Mouse (Mus musculus): Measurements from ENCODE around the gene Arl13b. TPM values are rescaled to one million over a fixed set of nuclear protein-coding genes. Genes with fewer than 3 reads are reported as not detected.

Arl13b gene
- polyA plus RNA-seq, 1 experiment: 3.4 TPM

Other genes starting within 250 kb of the Arl13b start
- 9.3 and 10.7 TPM in 2 replicates for gene Nsun3, start 60.2 kb downstream of the Arl13b start, polyA plus RNA-seq (2012; rRNA removed)
- gene Stx19, start 32.4 kb downstream of the Arl13b start, polyA plus RNA-seq (2012; rRNA removed): 0.34 and 0.43 TPM in 2 replicates
- gene Pros1, start 7.3 kb upstream of the Arl13b start, polyA plus RNA-seq (2012; rRNA removed): 9.8 and 10.3 TPM in 2 replicates

Data from gonadal fat pad, adult 2 months (tissue).